Mouse (Mus musculus): ENCODE data around the gene Ip6k3. TPM values are rescaled to one million over a fixed set of nuclear protein-coding genes. Genes with fewer than 3 reads are reported as not detected.
A peak's percentile ranks its signal among the peaks of the same experiment; 100 is the strongest.

The Ip6k3 gene
- polyA plus RNA-seq, 1 experiment from 2014 or later = not detected

GRCm38 (mm10) chr17:27121266-27121665, 46.3 kb downstream of the Ip6k3 start:
- DNase-seq (ENCODE audit: low spot score) (no peak), ATAC-seq (replicated peaks; ENCODE audit: low FRiP score, low TSS enrichment, low read depth) (no peak)
- Histone ChIP-seq H3K4me1 (replicated peaks; ENCODE audit: control insufficient read depth, insufficient read depth, low read length) (peaks cover 21% of the 10 kb centered on the region), H3K27ac (ENCODE audit: low read depth) (0 out of 2 replicates have a peak overlapping the region, but pooled peaks have one; percentile 22), H3K9me3 (ENCODE audit: control insufficient read depth, low read length) (no peaks in the 10 kb centered on the region), H3K4me3 (ENCODE audit: low read depth, low read length) (no peak overlapping the region), H3K4me2 (ENCODE audit: low read length) (no peak overlapping the region), H3K36me3 (ENCODE audit: control insufficient read depth, insufficient read depth, low read length) (peaks cover 49% of the 10 kb centered on the region), H3K9ac (ENCODE audit: low read length) (no peak overlapping the region), H3K27me3 (replicated peaks; ENCODE audit: control insufficient read depth, insufficient read depth, low read length) (no peaks in the 10 kb centered on the region)
- WGBS = 44% methylated on average over 14 of the region's 14 CpGs

GRCm38 (mm10) chr17:27120561-27121024, 47.0 kb downstream of the Ip6k3 start:
- Histone ChIP-seq H3K9me3 (ENCODE audit: control insufficient read depth, low read length) (no peaks in the 10 kb centered on the region), H3K36me3 (ENCODE audit: control insufficient read depth, insufficient read depth, low read length) (peaks cover 45% of the 10 kb centered on the region), H3K27me3 (replicated peaks; ENCODE audit: control insufficient read depth, insufficient read depth, low read length) (no peaks in the 10 kb centered on the region), H3K4me1 (replicated peaks; ENCODE audit: control insufficient read depth, insufficient read depth, low read length) (peaks cover 21% of the 10 kb centered on the region), H3K27ac (ENCODE audit: low read depth) (no peak overlapping the region), H3K9ac (ENCODE audit: low read length) (no peak overlapping the region), H3K4me3 (ENCODE audit: low read depth, low read length) (no peak overlapping the region), H3K4me2 (ENCODE audit: low read length) (no peak overlapping the region)
- no peak for ATAC-seq (replicated peaks; ENCODE audit: low FRiP score, low TSS enrichment, low read depth)
- 18% methylated on average over 18 of the region's 18 CpGs for WGBS
- DNase-seq (ENCODE audit: low spot score) = peak; percentile 86

GRCm38 (mm10) chr17:27119954-27120353, 47.6 kb downstream of the Ip6k3 start:
- 66% methylated on average over 8 of the region's 8 CpGs for WGBS
- ATAC-seq (replicated peaks; ENCODE audit: low FRiP score, low TSS enrichment, low read depth) = no peak

GRCm38 (mm10) chr17:27119540-27119895, 48.1 kb downstream of the Ip6k3 start:
- 70% methylated on average over 4 of the region's 4 CpGs for WGBS
- H3K36me3 ChIP-seq (ENCODE audit: control insufficient read depth, insufficient read depth, low read length) = peaks cover 38% of the 10 kb centered on the region
- no peaks in the 10 kb centered on the region for H3K27me3 ChIP-seq (replicated peaks; ENCODE audit: control insufficient read depth, insufficient read depth, low read length)
- no peak overlapping the region for H3K4me3 ChIP-seq (ENCODE audit: low read depth, low read length)
- no peaks in the 10 kb centered on the region for H3K9me3 ChIP-seq (ENCODE audit: control insufficient read depth, low read length)
- no peak overlapping the region for H3K4me2 ChIP-seq (ENCODE audit: low read length)
- no peak overlapping the region for H3K27ac ChIP-seq (ENCODE audit: low read depth)
- no peak for ATAC-seq (replicated peaks; ENCODE audit: low FRiP score, low TSS enrichment, low read depth)
- no peak for DNase-seq (ENCODE audit: low spot score)
- peaks cover 21% of the 10 kb centered on the region for H3K4me1 ChIP-seq (replicated peaks; ENCODE audit: control insufficient read depth, insufficient read depth, low read length)
- no peak overlapping the region for H3K9ac ChIP-seq (ENCODE audit: low read length)

More at GRCm38 (mm10) chr17:27119954-27120353, 47.6 kb downstream of the Ip6k3 start:
- no peaks in the 10 kb centered on the region for H3K27me3 ChIP-seq (replicated peaks; ENCODE audit: control insufficient read depth, insufficient read depth, low read length)
- H3K9ac ChIP-seq (ENCODE audit: low read length) = no peak overlapping the region
- H3K4me2 ChIP-seq (ENCODE audit: low read length) = no peak overlapping the region
- peaks cover 21% of the 10 kb centered on the region for H3K4me1 ChIP-seq (replicated peaks; ENCODE audit: control insufficient read depth, insufficient read depth, low read length)
- no peak for DNase-seq (ENCODE audit: low spot score)
- no peaks in the 10 kb centered on the region for H3K9me3 ChIP-seq (ENCODE audit: control insufficient read depth, low read length)
- H3K27ac ChIP-seq (ENCODE audit: low read depth) = no peak overlapping the region
- peaks cover 40% of the 10 kb centered on the region for H3K36me3 ChIP-seq (ENCODE audit: control insufficient read depth, insufficient read depth, low read length)
- no peak overlapping the region for H3K4me3 ChIP-seq (ENCODE audit: low read depth, low read length)

GRCm38 (mm10) chr17:27118676-27119539, 48.7 kb downstream of the Ip6k3 start:
- H3K27ac ChIP-seq (ENCODE audit: low read depth) = no peak overlapping the region
- ATAC-seq (replicated peaks; ENCODE audit: low FRiP score, low TSS enrichment, low read depth) = no peak
- 82% methylated on average over 25 of the region's 25 CpGs for WGBS
- peaks cover 40% of the 10 kb centered on the region for H3K36me3 ChIP-seq (ENCODE audit: control insufficient read depth, insufficient read depth, low read length)
- no peak for DNase-seq (ENCODE audit: low spot score)
- H3K9ac ChIP-seq (ENCODE audit: low read length) = no peak overlapping the region
- no peak overlapping the region for H3K4me3 ChIP-seq (ENCODE audit: low read depth, low read length)
- no peaks in the 10 kb centered on the region for H3K27me3 ChIP-seq (replicated peaks; ENCODE audit: control insufficient read depth, insufficient read depth, low read length)
- H3K4me1 ChIP-seq (replicated peaks; ENCODE audit: control insufficient read depth, insufficient read depth, low read length) = peaks cover 21% of the 10 kb centered on the region
- H3K4me2 ChIP-seq (ENCODE audit: low read length) = no peak overlapping the region
- no peaks in the 10 kb centered on the region for H3K9me3 ChIP-seq (ENCODE audit: control insufficient read depth, low read length)

- H3K36me3 ChIP-seq (ENCODE audit: control insufficient read depth, insufficient read depth, low read length) = peaks cover 17% of the 10 kb centered on the region
- H3K27ac ChIP-seq (ENCODE audit: low read depth) = no peak overlapping the region
- no peak overlapping the region for H3K4me3 ChIP-seq (ENCODE audit: low read depth, low read length)
- no peak overlapping the region for H3K9ac ChIP-seq (ENCODE audit: low read length)
- ATAC-seq (replicated peaks; ENCODE audit: low FRiP score, low TSS enrichment, low read depth) (no peak), DNase-seq (ENCODE audit: low spot score) (no peak)
- no peaks in the 10 kb centered on the region for H3K9me3 ChIP-seq (ENCODE audit: control insufficient read depth, low read length)
- H3K27me3 ChIP-seq (replicated peaks; ENCODE audit: control insufficient read depth, insufficient read depth, low read length) = no peaks in the 10 kb centered on the region
- 80% methylated on average over 7 of the region's 7 CpGs for WGBS
- no peaks in the 10 kb centered on the region for H3K4me1 ChIP-seq (replicated peaks; ENCODE audit: control insufficient read depth, insufficient read depth, low read length)
- no peak overlapping the region for H3K4me2 ChIP-seq (ENCODE audit: low read length)
Observed at GRCm38 (mm10) chr17:27110072-27110471, 57.5 kb downstream of the Ip6k3 start.

GRCm38 (mm10) chr17:27107936-27108335, 59.7 kb downstream of the Ip6k3 start:
- Histone ChIP-seq H3K4me2 (ENCODE audit: low read length) (no peak overlapping the region), H3K36me3 (ENCODE audit: control insufficient read depth, insufficient read depth, low read length) (peaks cover 8% of the 10 kb centered on the region), H3K9me3 (ENCODE audit: control insufficient read depth, low read length) (no peaks in the 10 kb centered on the region), H3K27me3 (replicated peaks; ENCODE audit: control insufficient read depth, insufficient read depth, low read length) (no peaks in the 10 kb centered on the region), H3K27ac (ENCODE audit: low read depth) (no peak overlapping the region), H3K4me1 (replicated peaks; ENCODE audit: control insufficient read depth, insufficient read depth, low read length) (no peaks in the 10 kb centered on the region), H3K9ac (ENCODE audit: low read length) (no peak overlapping the region), H3K4me3 (ENCODE audit: low read depth, low read length) (no peak overlapping the region)
- no peak for DNase-seq (ENCODE audit: low spot score)
- no peak for ATAC-seq (replicated peaks; ENCODE audit: low FRiP score, low TSS enrichment, low read depth)
- WGBS = 75% methylated on average over 6 of the region's 6 CpGs

GRCm38 (mm10) chr17:27106745-27107144, 60.9 kb downstream of the Ip6k3 start:
- Histone ChIP-seq H3K9ac (ENCODE audit: low read length) (no peak overlapping the region), H3K36me3 (ENCODE audit: control insufficient read depth, insufficient read depth, low read length) (peaks cover 5% of the 10 kb centered on the region), H3K4me3 (ENCODE audit: low read depth, low read length) (no peak overlapping the region), H3K4me1 (replicated peaks; ENCODE audit: control insufficient read depth, insufficient read depth, low read length) (no peaks in the 10 kb centered on the region), H3K27me3 (replicated peaks; ENCODE audit: control insufficient read depth, insufficient read depth, low read length) (no peaks in the 10 kb centered on the region), H3K27ac (ENCODE audit: low read depth) (no peak overlapping the region), H3K9me3 (ENCODE audit: control insufficient read depth, low read length) (no peaks in the 10 kb centered on the region), H3K4me2 (ENCODE audit: low read length) (no peak overlapping the region)
- WGBS = 83% methylated on average over 9 of the region's 9 CpGs
- ATAC-seq (replicated peaks; ENCODE audit: low FRiP score, low TSS enrichment, low read depth) (no peak), DNase-seq (ENCODE audit: low spot score) (no peak)
